Mouse (Mus musculus) liver, adult 2 months (tissue): Measurements from ENCODE around the gene Slc31a2. TPM values are rescaled to one million over a fixed set of nuclear protein-coding genes. Genes with fewer than 3 reads are reported as not detected.

ENCODE experiments used
- DNase-seq: peaks from one replicate; pipeline ENCODE4 v3.0.0-alpha.2; 2011; ENCODE audit warnings: low read depth, low spot score; ENCODE audit errors: extremely low read depth
- H3K27ac ChIP-seq: fragments of 200-500 bp; replicated peaks from 2 replicates; pipeline ENCODE4 v1.5.1; 2012; ENCODE audit warnings: low read depth, mild to moderate bottlenecking, control low read depth, inconsistent platforms, low read length; ENCODE audit not compliant: insufficient read depth
- H3K27me3 ChIP-seq: fragments of 200-500 bp; 2 replicates; pipeline ENCODE4 v1.6.1; 2012; ENCODE audit warnings: mild to moderate bottlenecking, moderate library complexity, low read length, inconsistent platforms; ENCODE audit not compliant: control insufficient read depth, insufficient read depth
- H3K36me3 ChIP-seq: fragments of 200-500 bp; 2 replicates; pipeline ENCODE4 v1.6.1; 2012; ENCODE audit warnings: low read length, inconsistent platforms; ENCODE audit not compliant: control insufficient read depth, insufficient read depth
- H3K4me1 ChIP-seq: fragments of 200-500 bp; 2 replicates; pipeline ENCODE4 v1.6.1; 2011; ENCODE audit warnings: low read length; ENCODE audit not compliant: control insufficient read depth, insufficient read depth
- H3K4me3 ChIP-seq: fragments of 200-500 bp; 2 replicates; pipeline ENCODE4 v1.5.1; 2011; ENCODE audit warnings: low read depth, mild to moderate bottlenecking, control low read depth, low read length, moderate library complexity; ENCODE audit not compliant: insufficient read depth
- H3K79me2 ChIP-seq: fragments of 200-500 bp; 2 replicates; pipeline ENCODE4 v1.6.1; 2012; ENCODE audit warnings: inconsistent platforms, mild to moderate bottlenecking, low read length, moderate library complexity; ENCODE audit not compliant: control insufficient read depth, insufficient read depth
- H3K9ac ChIP-seq: fragments of 200-500 bp; 2 replicates; pipeline ENCODE4 v1.6.1; 2012; ENCODE audit warnings: low read depth, mild to moderate bottlenecking, control low read depth, inconsistent platforms, low read length
- CTCF ChIP-seq: fragments of 200-500 bp; IDR thresholded peaks from 2 replicates; pipeline ENCODE4 v1.5.1; 2011; ENCODE audit warnings: low read depth, low read length, control low read depth
- POLR2A ChIP-seq: fragments of 200-500 bp; IDR thresholded peaks from 2 replicates; pipeline ENCODE4 v1.6.1; 2011; ENCODE audit warnings: low read length, control low read depth; ENCODE audit not compliant: insufficient read depth; ENCODE audit errors: extremely low read depth
- WGBS: fragments of 180-500 bp; shearing (Covaris S2); methylation state at CpG from one replicate; pipeline ENCODE4 v1.1.7; 2018; 5-methylcytosine and 5-hydroxymethylcytosine counted together
- polyA plus RNA-seq: library from polyadenylated mRNA; depleted of rRNA; stranded (reverse); fragments of >200 nt; gene quantifications from 2 replicates; pipeline ENCODE4 v1.2.3, GENCODE M21; 2012
- total RNA-seq: library from RNA; depleted of rRNA; stranded (reverse); fragments of >200 nt; gene quantifications from 2 replicates; pipeline ENCODE4 v1.2.3, GENCODE M21; 2014

Gene Slc31a2
- total and polyA plus RNA-seq, 2 experiments: 10.2 to 12.8 TPM

DNA sequence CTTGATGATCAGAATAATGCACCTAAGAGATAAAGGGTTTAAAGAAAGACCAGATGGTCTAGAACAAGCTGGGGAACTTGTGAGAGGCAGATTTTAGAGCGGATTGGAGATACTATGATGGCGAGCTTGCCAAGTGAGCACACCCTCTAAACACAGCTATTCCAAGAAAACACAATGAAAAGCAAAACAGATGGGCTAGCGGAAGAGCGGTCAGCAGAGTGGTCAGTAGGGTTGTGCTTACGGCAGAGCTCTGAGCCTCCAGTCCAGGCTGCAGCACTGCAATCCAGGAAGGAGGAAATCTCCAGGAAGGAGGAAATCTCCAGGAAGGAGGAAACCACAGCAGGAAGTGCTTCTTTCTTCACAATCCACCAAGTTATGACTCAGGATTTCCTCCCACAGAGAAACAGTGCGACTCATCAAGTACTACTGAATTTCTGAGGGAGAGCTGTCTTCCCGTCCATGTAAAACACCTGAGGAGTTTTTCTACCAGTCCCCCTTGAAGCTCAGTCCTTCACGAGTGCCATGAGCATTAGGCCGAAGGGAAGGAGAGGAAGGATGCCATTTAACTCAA, 51.4 kb downstream of the Slc31a2 start:
- no peak for TF ChIP-seq POLR2A
- no peak for TF ChIP-seq CTCF
- H3K9ac ChIP-seq: no peak overlapping the region
- H3K27ac ChIP-seq: 0 out of 2 replicates have a peak overlapping the region, but pooled peaks have one; percentile 31
- H3K4me1 ChIP-seq: no peaks in the 10 kb centered on the region; the same call in 1 of the 2 replicates
- peaks cover 63% of the 10 kb centered on the region for H3K36me3 ChIP-seq
- H3K4me3 ChIP-seq: no peak overlapping the region
- WGBS: 81% methylated on average over 9 of the region's 9 CpGs
- no peak for DNase-seq
- H3K79me2 ChIP-seq: no peaks in the 10 kb centered on the region
- no peaks in the 10 kb centered on the region for H3K27me3 ChIP-seq

DNA sequence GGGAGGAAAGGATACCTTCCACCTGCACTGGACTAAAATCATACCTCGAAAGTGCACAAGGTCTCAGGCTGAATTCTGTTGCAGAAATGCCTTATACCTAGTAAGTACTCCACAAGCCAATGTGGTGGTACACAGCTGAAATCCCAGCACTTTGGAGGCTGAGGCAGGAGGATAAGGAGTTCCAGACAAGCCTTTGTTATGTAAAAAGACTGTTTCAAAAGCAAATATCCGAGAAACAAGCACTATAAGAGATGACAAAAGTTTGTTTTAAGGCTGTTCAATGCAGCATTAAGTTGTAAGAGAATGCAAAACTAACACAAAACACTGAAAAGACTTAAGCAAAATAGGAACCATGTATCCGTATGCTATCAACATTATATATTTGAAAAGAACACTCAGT, 52.2 kb downstream of the Slc31a2 start:
- no peaks in the 10 kb centered on the region; the same call in 1 of the 2 replicates for H3K4me1 ChIP-seq
- DNase-seq: no peak
- no peak overlapping the region for H3K4me3 ChIP-seq
- no peaks in the 10 kb centered on the region for H3K27me3 ChIP-seq
- no peak overlapping the region for H3K9ac ChIP-seq
- no peaks in the 10 kb centered on the region for H3K79me2 ChIP-seq
- TF ChIP-seq POLR2A (no peak), CTCF (no peak)
- 0 out of 2 replicates have a peak overlapping the region, but pooled peaks have one; percentile 31 for H3K27ac ChIP-seq
- 97% methylated on average over 3 of the region's 3 CpGs for WGBS
- H3K36me3 ChIP-seq: peaks cover 71% of the 10 kb centered on the region

DNA sequence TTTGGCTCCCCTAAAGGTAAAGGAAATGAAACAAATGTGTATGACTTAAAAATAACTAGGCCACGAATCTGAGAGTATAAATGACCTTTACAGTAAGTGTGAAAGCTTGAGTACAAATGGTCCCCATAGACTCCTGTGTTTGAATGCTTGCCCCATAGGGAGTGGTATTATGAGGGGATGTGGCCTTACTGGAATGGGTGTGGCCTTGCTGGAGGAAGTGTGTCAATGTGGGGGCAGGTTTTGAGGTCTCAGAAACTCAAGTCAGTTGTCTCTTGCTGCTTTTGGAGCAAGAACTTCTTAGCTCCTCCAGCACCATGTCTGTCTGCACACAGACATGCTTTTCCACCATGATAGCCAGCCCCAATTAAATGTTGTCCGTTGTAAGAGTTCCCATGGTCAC, 54.1 kb downstream of the Slc31a2 start:
- Histone ChIP-seq H3K79me2 (no peaks in the 10 kb centered on the region), H3K27ac (no peak overlapping the region), H3K36me3 (peaks cover 81% of the 10 kb centered on the region), H3K27me3 (no peaks in the 10 kb centered on the region), H3K4me1 (no peaks in the 10 kb centered on the region; the same call in 1 of the 2 replicates), H3K4me3 (no peak overlapping the region), H3K9ac (no peak overlapping the region)
- TF ChIP-seq POLR2A (no peak), CTCF (no peak)
- DNase-seq: no peak
- 85% methylated on average over 2 of the region's 2 CpGs for WGBS

DNA sequence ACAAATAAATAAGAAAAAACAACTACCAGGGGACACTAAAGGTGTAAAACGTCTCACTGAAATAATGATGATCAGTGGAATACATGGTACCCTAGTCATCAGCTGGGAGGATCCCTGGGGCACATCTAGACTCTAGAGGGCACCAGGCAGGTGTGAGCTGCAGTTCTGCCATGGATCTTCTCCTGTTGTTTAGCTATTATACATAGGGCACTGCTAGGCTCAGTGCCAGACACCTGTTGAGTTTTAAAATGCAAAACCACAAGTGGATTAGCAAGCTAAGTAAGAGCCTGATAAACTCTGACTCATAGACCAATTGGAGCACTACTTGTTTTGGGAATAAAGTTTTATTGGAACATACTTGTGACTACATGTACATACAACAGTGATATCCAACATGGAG, 55.9 kb downstream of the Slc31a2 start:
- no peak overlapping the region for H3K27ac ChIP-seq
- no peaks in the 10 kb centered on the region for H3K27me3 ChIP-seq
- H3K36me3 ChIP-seq: peaks cover 80% of the 10 kb centered on the region
- DNase-seq: no peak
- no peak overlapping the region for H3K4me3 ChIP-seq
- WGBS: 79% methylated on average over 1 of the region's 1 CpGs
- H3K9ac ChIP-seq: no peak overlapping the region
- TF ChIP-seq POLR2A (no peak), CTCF (no peak)
- H3K4me1 ChIP-seq: no peaks in the 10 kb centered on the region; the same call in 1 of the 2 replicates
- no peaks in the 10 kb centered on the region for H3K79me2 ChIP-seq

DNA sequence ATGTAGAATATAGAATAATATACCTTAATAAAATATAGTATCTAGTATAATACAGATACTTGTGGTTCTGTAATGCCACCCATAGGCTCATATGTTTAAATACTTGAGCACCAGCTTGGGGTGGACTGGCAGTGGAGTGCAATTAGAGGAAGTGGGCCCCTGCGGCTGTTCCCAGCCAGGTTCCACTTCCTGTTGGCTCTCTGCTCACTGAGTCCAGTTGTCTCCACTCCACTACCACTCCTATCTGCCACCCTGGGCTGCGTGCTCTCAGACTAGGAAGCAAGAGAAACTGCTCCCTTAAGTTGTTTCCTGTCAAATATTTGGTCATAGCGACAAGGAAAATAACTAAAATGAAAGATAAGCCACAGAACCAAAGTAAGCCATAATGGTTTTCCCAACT, 60.3 kb downstream of the Slc31a2 start:
- Histone ChIP-seq H3K9ac (no peak overlapping the region), H3K79me2 (no peaks in the 10 kb centered on the region), H3K27me3 (no peaks in the 10 kb centered on the region), H3K27ac (no peak overlapping the region), H3K4me3 (no peak overlapping the region), H3K36me3 (peaks cover 92% of the 10 kb centered on the region), H3K4me1 (no peaks in the 10 kb centered on the region; the same call in none of the 2 replicates)
- TF ChIP-seq CTCF (no peak), POLR2A (no peak)
- 75% methylated on average over 3 of the region's 3 CpGs for WGBS
- no peak for DNase-seq

DNA sequence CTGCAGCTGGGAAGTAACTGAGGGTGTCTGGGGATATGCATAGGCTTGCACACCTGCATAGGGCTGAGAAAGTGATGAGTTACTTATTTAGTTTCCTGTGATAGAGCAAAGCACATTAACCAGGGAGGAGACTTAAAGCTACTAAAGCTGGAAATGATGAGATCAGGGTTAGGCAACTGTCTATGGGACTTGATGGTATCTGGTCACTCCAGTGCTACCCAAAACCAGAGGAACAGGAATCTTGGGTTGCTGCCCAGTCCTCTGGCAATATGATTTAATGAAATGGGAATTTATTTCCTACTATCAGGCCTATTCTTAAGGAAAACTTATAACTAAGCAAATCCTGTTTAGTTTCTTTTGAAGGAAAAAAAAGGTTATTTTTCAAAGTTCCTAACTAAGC, 63.7 kb downstream of the Slc31a2 start:
- TF ChIP-seq CTCF (no peak), POLR2A (no peak)
- Histone ChIP-seq H3K9ac (no peak overlapping the region), H3K36me3 (peaks cover 79% of the 10 kb centered on the region), H3K27me3 (no peaks in the 10 kb centered on the region), H3K4me3 (no peak overlapping the region), H3K79me2 (no peaks in the 10 kb centered on the region), H3K4me1 (no peaks in the 10 kb centered on the region; the same call in none of the 2 replicates), H3K27ac (no peak overlapping the region)
- DNase-seq: no peak
